Mouse (Mus musculus) limb, embryonic 14.5 days (tissue): Measurements from ENCODE around the gene Cdk8. TPM values are rescaled to one million over a fixed set of nuclear protein-coding genes. Genes with fewer than 3 reads are reported as not detected.

Experiments used
- ATAC-seq: fragments of 200-750 bp; cut with Nextera tagmentation; 2 replicates; pipeline ENCODE4 v1.8.0; 2017; ENCODE audit warnings: low read depth, moderate number of reproducible peaks, moderate TSS enrichment; ENCODE audit not compliant: low FRiP score
- DNase-seq: peaks from one replicate; pipeline ENCODE4 v3.0.0-alpha.2; 2015; ENCODE audit warnings: low spot score
- H3K27ac ChIP-seq: fragments of 300-500 bp; sonication (generic); replicated peaks from 2 replicates; pipeline ENCODE4 v1.5.1; 2014; ENCODE audit warnings: low read depth, mild to moderate bottlenecking, low read length, moderate library complexity, mixed read lengths
- H3K27me3 ChIP-seq: fragments of 300-500 bp; sonication (generic); 2 replicates; pipeline ENCODE4 v1.6.1; 2014; ENCODE audit warnings: low read length, mixed read lengths; ENCODE audit not compliant: control insufficient read depth, insufficient read depth
- H3K36me3 ChIP-seq: fragments of 300-500 bp; sonication (generic); 2 replicates; pipeline ENCODE4 v1.6.1; 2014; ENCODE audit warnings: mild to moderate bottlenecking, low read length, moderate library complexity, mixed read lengths; ENCODE audit not compliant: control insufficient read depth, insufficient read depth
- H3K4me1 ChIP-seq: fragments of 300-500 bp; sonication (generic); 2 replicates; pipeline ENCODE4 v1.6.1; 2014; ENCODE audit warnings: antibody characterized with exemption, low read length, mixed read lengths; ENCODE audit not compliant: control insufficient read depth, insufficient read depth
- H3K4me2 ChIP-seq: fragments of 300-500 bp; sonication (generic); replicated peaks from 2 replicates; pipeline ENCODE4 v1.6.1; 2014; ENCODE audit warnings: low read depth, mild to moderate bottlenecking, low read length, moderate library complexity; ENCODE audit not compliant: severe bottlenecking
- H3K4me3 ChIP-seq: fragments of 300-500 bp; sonication (generic); replicated peaks from 2 replicates; pipeline ENCODE4 v1.5.1; 2014; ENCODE audit warnings: low read length
- H3K9ac ChIP-seq: fragments of 300-500 bp; sonication (generic); 2 replicates; pipeline ENCODE4 v1.6.1; 2014; ENCODE audit warnings: mild to moderate bottlenecking, low read depth, low read length, moderate library complexity; ENCODE audit not compliant: severe bottlenecking
- H3K9me3 ChIP-seq: fragments of 300-500 bp; sonication (generic); 2 replicates; pipeline ENCODE4 v1.6.1; 2016; ENCODE audit warnings: low read length; ENCODE audit not compliant: control insufficient read depth
- POLR2A ChIP-seq: fragments of 200-500 bp; IDR thresholded peaks from 2 replicates; pipeline ENCODE4 v1.8.0; 2012; ENCODE audit warnings: inconsistent platforms, mild to moderate bottlenecking, moderate library complexity, borderline replicate concordance; ENCODE audit not compliant: insufficient read depth, insufficient read length; ENCODE audit errors: extremely low read depth
- WGBS: fragments of 180-500 bp; shearing (Covaris S2); extraction: QIAGEN DNeasy Blood & Tissue Kit; methylation state at CpG from one replicate; pipeline ENCODE4 v1.1.7; 2014; 5-methylcytosine and 5-hydroxymethylcytosine counted together
- polyA plus RNA-seq, 2 experiments: library from polyadenylated mRNA; depleted of rRNA in 1 of 2; stranded (reverse) in 1 of 2; unstranded in 1 of 2; fragments of >200 nt; fragmentation: Nextera tagmentation in 1 of 2; extraction: Ambion mirVana in 1 of 2; gene quantifications; 2 replicates each; pipeline versions ENCODE4 v1.2.1 to v1.2.3; 2012 to 2014

The Cdk8 gene
- polyA plus RNA-seq, 2 experiments: 27.1 to 68.3 TPM

DNA sequence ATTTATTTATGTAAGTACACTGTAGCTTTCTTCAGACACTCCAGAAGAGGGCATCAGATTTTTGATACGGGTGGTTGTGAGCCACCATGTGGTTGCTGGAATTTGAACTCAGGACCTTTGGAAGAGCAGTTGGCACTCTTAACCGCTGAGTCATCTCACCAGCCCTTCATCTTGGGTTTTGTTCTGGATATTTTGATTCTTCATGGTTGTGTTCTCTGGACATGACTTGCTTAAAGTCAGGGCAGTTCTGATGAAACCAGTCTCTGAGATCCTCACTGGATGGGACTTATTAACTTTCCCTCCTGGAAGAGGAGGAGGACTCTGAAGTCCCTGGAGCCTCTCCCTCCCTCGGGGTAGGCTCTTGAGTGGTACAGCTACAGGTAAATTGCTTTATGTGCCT lies 10.2 kb downstream of the Cdk8 start:
- no peak overlapping the region for H3K27ac ChIP-seq
- DNase-seq (no peak), ATAC-seq (no peak)
- H3K9ac ChIP-seq: no peak overlapping the region
- H3K4me1 ChIP-seq: no peaks in the 10 kb centered on the region
- no peak overlapping the region for H3K4me3 ChIP-seq
- H3K4me2 ChIP-seq: no peak overlapping the region
- H3K9me3 ChIP-seq: no peaks in the 10 kb centered on the region
- no peak for TF ChIP-seq POLR2A
- H3K36me3 ChIP-seq: no peaks in the 10 kb centered on the region
- WGBS: 92% methylated on average over 3 of the region's 3 CpGs
- no peaks in the 10 kb centered on the region for H3K27me3 ChIP-seq

DNA sequence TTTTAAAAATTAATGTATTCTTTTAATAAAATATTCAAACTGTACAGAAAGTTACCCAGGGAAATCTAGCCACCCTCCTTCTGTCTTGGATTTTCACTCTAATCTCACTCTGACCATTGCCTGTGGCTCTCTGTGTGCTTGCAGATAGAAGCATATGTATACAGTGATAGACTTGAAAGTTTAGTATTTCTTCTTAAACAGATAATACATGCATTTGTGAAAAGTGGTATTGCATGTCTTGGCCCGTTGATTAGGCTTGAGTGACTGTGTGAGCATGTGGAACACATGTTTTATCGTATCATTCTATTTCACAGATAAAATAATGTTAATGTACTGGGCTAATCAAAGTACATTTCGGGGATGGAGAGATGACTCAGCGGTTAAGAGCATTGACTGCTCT lies 14.2 kb downstream of the Cdk8 start:
- no peaks in the 10 kb centered on the region for H3K36me3 ChIP-seq
- H3K4me1 ChIP-seq: no peaks in the 10 kb centered on the region
- H3K9ac ChIP-seq: no peak overlapping the region
- TF ChIP-seq POLR2A: no peak
- no peak overlapping the region for H3K27ac ChIP-seq
- 97% methylated on average over 4 of the region's 4 CpGs for WGBS
- no peak for ATAC-seq
- H3K27me3 ChIP-seq: no peaks in the 10 kb centered on the region
- no peak for DNase-seq
- H3K4me2 ChIP-seq: no peak overlapping the region
- no peaks in the 10 kb centered on the region for H3K9me3 ChIP-seq
- no peak overlapping the region for H3K4me3 ChIP-seq

DNA sequence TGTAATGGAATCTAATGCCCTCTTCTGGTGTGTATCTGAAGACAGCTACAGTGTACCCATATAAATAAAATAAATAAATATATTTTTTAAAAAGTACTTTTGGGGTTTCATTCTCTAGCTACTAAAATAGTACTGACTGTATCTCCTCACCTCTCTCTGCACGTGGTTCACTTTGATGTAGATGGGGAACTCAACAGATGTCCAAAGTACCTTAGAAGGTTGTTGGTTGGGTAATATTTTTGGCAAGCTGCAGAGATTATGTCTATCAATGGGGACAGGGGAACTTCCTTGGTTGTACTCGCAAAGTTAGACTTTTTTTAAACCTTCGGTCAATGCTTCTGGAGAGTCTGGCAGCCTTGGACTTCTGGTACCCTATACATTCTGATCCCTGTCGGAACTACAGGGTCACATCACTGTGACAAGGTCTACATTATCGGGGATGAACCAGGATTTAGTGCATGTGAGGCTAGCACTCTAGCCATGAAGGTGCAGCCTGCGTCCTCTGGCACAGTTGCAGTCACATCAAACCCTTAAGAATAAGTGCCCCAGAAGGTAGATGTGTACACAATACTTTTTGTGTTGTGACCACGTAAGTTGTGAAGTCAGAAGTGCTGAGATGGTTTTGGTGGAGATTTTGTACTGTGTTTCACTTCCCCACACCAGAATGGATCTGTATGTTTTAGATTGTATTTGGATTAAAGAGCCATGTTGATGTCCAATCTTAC lies 14.8 kb downstream of the Cdk8 start:
- Histone ChIP-seq H3K36me3 (no peaks in the 10 kb centered on the region), H3K27ac (no peak overlapping the region), H3K9ac (no peak overlapping the region), H3K27me3 (no peaks in the 10 kb centered on the region), H3K4me3 (no peak overlapping the region), H3K4me1 (no peaks in the 10 kb centered on the region), H3K4me2 (no peak overlapping the region), H3K9me3 (no peaks in the 10 kb centered on the region)
- DNase-seq (no peak), ATAC-seq (no peak)
- 94% methylated on average over 7 of the region's 7 CpGs for WGBS
- no peak for TF ChIP-seq POLR2A

DNA sequence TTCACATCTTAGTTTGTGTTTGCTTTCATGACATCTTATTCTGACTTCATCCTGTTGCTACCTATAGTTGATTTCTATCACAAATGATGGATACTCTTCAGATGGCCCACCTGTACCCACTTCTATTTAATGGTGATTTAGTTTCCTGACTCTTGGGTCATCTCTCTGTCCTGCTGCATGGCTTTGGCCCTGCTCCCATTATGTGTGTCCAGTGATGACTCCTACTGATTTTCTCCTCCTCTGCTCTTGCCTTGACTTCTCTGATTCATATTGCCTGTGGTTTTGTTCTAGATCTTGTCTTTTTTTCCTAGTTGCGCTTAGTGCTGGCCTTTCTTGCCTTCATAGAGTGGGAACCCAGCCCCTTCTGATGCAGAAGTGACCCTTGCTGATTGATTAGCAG lies 15.4 kb downstream of the Cdk8 start:
- H3K36me3 ChIP-seq: no peaks in the 10 kb centered on the region
- no peak for TF ChIP-seq POLR2A
- no peaks in the 10 kb centered on the region for H3K9me3 ChIP-seq
- no peaks in the 10 kb centered on the region for H3K27me3 ChIP-seq
- WGBS: 100% methylated on average over 1 of the region's 1 CpGs
- no peak overlapping the region for H3K4me3 ChIP-seq
- DNase-seq (no peak), ATAC-seq (no peak)
- H3K27ac ChIP-seq: no peak overlapping the region
- H3K4me2 ChIP-seq: no peak overlapping the region
- no peaks in the 10 kb centered on the region for H3K4me1 ChIP-seq
- no peak overlapping the region for H3K9ac ChIP-seq

DNA sequence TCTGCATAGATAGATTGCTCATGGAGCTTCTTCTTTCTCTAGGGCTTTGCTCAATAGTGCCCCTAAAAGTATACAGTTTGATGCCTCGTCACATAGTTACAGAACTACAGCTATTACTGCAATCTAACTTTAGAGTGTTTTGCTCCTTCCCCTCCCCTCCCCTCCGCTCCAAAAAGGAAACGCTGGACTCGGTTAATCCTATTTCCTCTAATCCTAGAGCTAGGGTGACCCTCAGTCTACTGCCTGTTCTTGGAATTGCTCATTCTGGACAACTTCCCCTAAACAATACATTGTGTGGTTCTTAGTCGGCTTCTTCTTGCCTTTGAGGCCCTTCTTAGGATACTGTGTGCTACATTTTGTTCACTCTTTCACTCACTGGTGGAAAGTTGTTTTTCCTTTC lies 16.7 kb downstream of the Cdk8 start:
- no peak for ATAC-seq
- TF ChIP-seq POLR2A: no peak
- H3K4me3 ChIP-seq: no peak overlapping the region
- no peaks in the 10 kb centered on the region for H3K36me3 ChIP-seq
- H3K4me2 ChIP-seq: no peak overlapping the region
- no peak overlapping the region for H3K9ac ChIP-seq
- no peak for DNase-seq
- WGBS: 78% methylated on average over 5 of the region's 5 CpGs
- no peak overlapping the region for H3K27ac ChIP-seq
- H3K9me3 ChIP-seq: no peaks in the 10 kb centered on the region
- no peaks in the 10 kb centered on the region for H3K27me3 ChIP-seq
- H3K4me1 ChIP-seq: no peaks in the 10 kb centered on the region

DNA sequence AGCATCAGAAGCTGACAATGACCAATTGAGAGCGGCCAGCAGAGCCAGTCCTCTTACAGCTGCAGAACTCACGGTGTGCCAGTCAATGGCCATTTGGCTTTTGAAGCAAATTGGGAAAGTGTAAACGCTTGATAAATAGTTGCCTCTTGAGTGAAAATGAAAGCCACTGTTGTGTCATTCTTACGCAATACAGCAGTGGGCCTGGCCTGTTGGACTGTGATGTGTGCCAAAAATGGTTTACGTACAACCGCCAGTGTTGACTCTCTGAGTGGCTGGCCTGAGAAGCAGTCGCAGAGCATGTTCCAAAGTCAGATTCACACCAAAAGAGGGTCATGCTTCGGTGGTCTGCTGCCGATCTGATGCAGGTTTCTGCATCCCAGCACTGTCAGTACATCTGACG lies 17.7 kb downstream of the Cdk8 start:
- no peak for DNase-seq

More for the DNA sequence above, 17.7 kb downstream of the Cdk8 start:
- Histone ChIP-seq H3K4me2 (no peak overlapping the region), H3K27ac (no peak overlapping the region), H3K9me3 (no peaks in the 10 kb centered on the region), H3K27me3 (no peaks in the 10 kb centered on the region), H3K36me3 (no peaks in the 10 kb centered on the region), H3K4me1 (no peaks in the 10 kb centered on the region), H3K4me3 (no peak overlapping the region), H3K9ac (no peak overlapping the region)
- no peak for ATAC-seq
- TF ChIP-seq POLR2A: no peak
- 95% methylated on average over 10 of the region's 10 CpGs for WGBS
